Mouse (Mus musculus) small intestine, adult 2 months (tissue): ENCODE data around the gene Whrn. TPM values are rescaled to one million over a fixed set of nuclear protein-coding genes. Genes with fewer than 3 reads are reported as not detected.

Source experiments
- H3K27ac ChIP-seq: fragments of 200-500 bp; 2 replicates; pipeline ENCODE4 v1.5.1; 2012; ENCODE audit warnings: low read depth, low read length, control low read depth, inconsistent platforms; ENCODE audit not compliant: insufficient read depth
- H3K27me3 ChIP-seq: fragments of 200-500 bp; 2 replicates; pipeline ENCODE4 v1.6.1; 2012; ENCODE audit warnings: mild to moderate bottlenecking, moderate library complexity, low read length, inconsistent platforms; ENCODE audit not compliant: control insufficient read depth, insufficient read depth
- H3K36me3 ChIP-seq: fragments of 200-500 bp; 2 replicates; pipeline ENCODE4 v1.6.1; 2012; ENCODE audit warnings: mild to moderate bottlenecking, low read length, control low read depth, inconsistent platforms; ENCODE audit not compliant: control insufficient read depth, insufficient read depth
- H3K4me1 ChIP-seq: fragments of 200-500 bp; 2 replicates; pipeline ENCODE4 v1.6.1; 2012; ENCODE audit warnings: low read length, inconsistent platforms, mixed read lengths; ENCODE audit not compliant: control insufficient read depth, insufficient read depth, insufficient read length
- H3K4me3 ChIP-seq: fragments of 200-500 bp; 2 replicates; pipeline ENCODE4 v1.5.1; 2012; ENCODE audit warnings: low read depth, mild to moderate bottlenecking, control low read depth, inconsistent platforms, low read length, moderate library complexity
- CTCF ChIP-seq: fragments of 200-500 bp; IDR thresholded peaks from 2 replicates; pipeline ENCODE4 v1.5.1; 2012; ENCODE audit warnings: low read depth, mild to moderate bottlenecking, control low read depth, inconsistent platforms, low read length, moderate library complexity, mixed read lengths; ENCODE audit not compliant: insufficient replicate concordance, insufficient read length; ENCODE audit errors: extremely low read depth
- POLR2A ChIP-seq: fragments of 200-500 bp; IDR thresholded peaks from 2 replicates; pipeline ENCODE4 v1.6.1; 2012; ENCODE audit warnings: low read depth, mild to moderate bottlenecking, control low read depth, inconsistent platforms, low read length, moderate library complexity
- WGBS: fragments of 180-500 bp; shearing (Covaris S2); methylation state at CpG from one replicate; pipeline ENCODE4 v1.1.7; 2018; 5-methylcytosine and 5-hydroxymethylcytosine counted together
- polyA plus RNA-seq: library from polyadenylated mRNA; depleted of rRNA; stranded (reverse); fragments of >200 nt; gene quantifications from 2 replicates; pipeline ENCODE4 v1.2.3, GENCODE M21; 2012

Gene Whrn
- polyA plus RNA-seq, 1 experiment, result 20.2 TPM

- H3K4me1 ChIP-seq, result peaks cover 7% of the 10 kb centered on the region
- H3K27ac ChIP-seq, result no peak overlapping the region
- no peak for TF ChIP-seq POLR2A
- TF ChIP-seq CTCF, result no peak
- H3K27me3 ChIP-seq, result no peaks in the 10 kb centered on the region
- 80% methylated on average over 11 of the region's 11 CpGs for WGBS
- H3K36me3 ChIP-seq, result peaks cover 10% of the 10 kb centered on the region; the same call in 1 of the 2 replicates
- H3K4me3 ChIP-seq, result no peak overlapping the region
Measured at GRCm38 (mm10) chr4:63389887-63390528, 105.8 kb downstream of the Whrn start.

GRCm38 (mm10) chr4:63389121-63389886 lies 106.5 kb downstream of the Whrn start:
- 65% methylated on average over 8 of the region's 8 CpGs for WGBS
- Histone ChIP-seq H3K27ac (peak overlapping the region; percentile 38), H3K36me3 (peaks cover 10% of the 10 kb centered on the region; the same call in 1 of the 2 replicates), H3K27me3 (no peaks in the 10 kb centered on the region), H3K4me3 (no peak overlapping the region), H3K4me1 (peaks cover 7% of the 10 kb centered on the region)
- TF ChIP-seq POLR2A (no peak), CTCF (no peak)

GRCm38 (mm10) chr4:63388029-63388428 lies 107.8 kb downstream of the Whrn start:
- 88% methylated on average over 6 of the region's 6 CpGs for WGBS
- no peaks in the 10 kb centered on the region for H3K27me3 ChIP-seq
- no peak overlapping the region for H3K4me3 ChIP-seq
- H3K27ac ChIP-seq, result no peak overlapping the region
- TF ChIP-seq POLR2A (no peak), CTCF (no peak)
- peaks cover 20% of the 10 kb centered on the region for H3K36me3 ChIP-seq
- H3K4me1 ChIP-seq, result peaks cover 7% of the 10 kb centered on the region

GRCm38 (mm10) chr4:63385784-63386183 lies 110.0 kb downstream of the Whrn start:
- Histone ChIP-seq H3K4me3 (peak overlapping the region; percentile 29), H3K27me3 (no peaks in the 10 kb centered on the region), H3K27ac (peak overlapping the region; percentile 90), H3K36me3 (peaks cover 31% of the 10 kb centered on the region), H3K4me1 (peaks cover 7% of the 10 kb centered on the region)
- 63% methylated on average over 11 of the region's 11 CpGs for WGBS
- TF ChIP-seq POLR2A (no peak), CTCF (no peak)

GRCm38 (mm10) chr4:63385253-63385652 lies 110.5 kb downstream of the Whrn start:
- no peaks in the 10 kb centered on the region for H3K27me3 ChIP-seq
- TF ChIP-seq CTCF, result no peak
- TF ChIP-seq POLR2A, result no peak
- 83% methylated on average over 3 of the region's 3 CpGs for WGBS

GRCm38 (mm10) chr4:63384262-63384661 lies 111.5 kb downstream of the Whrn start:
- TF ChIP-seq CTCF (no peak), POLR2A (no peak)
- no peak overlapping the region for H3K27ac ChIP-seq
- H3K4me1 ChIP-seq, result peaks cover 5% of the 10 kb centered on the region
- H3K4me3 ChIP-seq, result no peak overlapping the region
- H3K36me3 ChIP-seq, result peaks cover 34% of the 10 kb centered on the region
- 81% methylated on average over 4 of the region's 4 CpGs for WGBS
- H3K27me3 ChIP-seq, result no peaks in the 10 kb centered on the region

More at GRCm38 (mm10) chr4:63385253-63385652, 110.5 kb downstream of the Whrn start:
- Histone ChIP-seq H3K27ac (peak overlapping the region; percentile 90), H3K4me3 (no peak overlapping the region), H3K4me1 (peaks cover 7% of the 10 kb centered on the region), H3K36me3 (peaks cover 32% of the 10 kb centered on the region)

- Histone ChIP-seq H3K27ac (no peak overlapping the region), H3K27me3 (no peaks in the 10 kb centered on the region), H3K4me1 (peaks cover 4% of the 10 kb centered on the region), H3K4me3 (no peak overlapping the region), H3K36me3 (peaks cover 36% of the 10 kb centered on the region)
- no peak for TF ChIP-seq POLR2A
- no peak for TF ChIP-seq CTCF
- WGBS, result 78% methylated on average over 12 of the region's 12 CpGs
Measured at GRCm38 (mm10) chr4:63383474-63383873, 112.3 kb downstream of the Whrn start.
